Mouse (Mus musculus) neural tube, embryonic 14.5 days (tissue): ENCODE results near the gene Zbtb5. TPM values are rescaled to one million over a fixed set of nuclear protein-coding genes. Genes with fewer than 3 reads are reported as not detected.

Experiments
- ATAC-seq: fragments of 200-750 bp; cut with Nextera tagmentation; 2 replicates; pipeline ENCODE4 v1.8.0; 2017; ENCODE audit warnings: low read depth, mild to moderate bottlenecking, moderate TSS enrichment, moderate library complexity
- H3K27ac ChIP-seq: fragments of 300-500 bp; sonication (generic); 2 replicates; pipeline ENCODE4 v1.5.1; 2014; ENCODE audit warnings: low read depth, mild to moderate bottlenecking, control low read depth, low read length, moderate library complexity, mixed read lengths
- H3K27me3 ChIP-seq: fragments of 300-500 bp; sonication (generic); 2 replicates; pipeline ENCODE4 v1.6.1; 2014; ENCODE audit warnings: low read length; ENCODE audit not compliant: control insufficient read depth, insufficient read depth
- H3K36me3 ChIP-seq: fragments of 300-500 bp; sonication (generic); 2 replicates; pipeline ENCODE4 v1.6.1; 2014; ENCODE audit warnings: low read length, mixed read lengths; ENCODE audit not compliant: control insufficient read depth, insufficient read depth
- H3K4me1 ChIP-seq: fragments of 300-500 bp; sonication (generic); 2 replicates; pipeline ENCODE4 v1.6.1; 2014; ENCODE audit warnings: low read length; ENCODE audit not compliant: control insufficient read depth, insufficient read depth
- H3K4me2 ChIP-seq: fragments of 300-500 bp; sonication (generic); 2 replicates; pipeline ENCODE4 v1.6.1; 2014; ENCODE audit warnings: mild to moderate bottlenecking, low read depth, low read length, control low read depth
- H3K4me3 ChIP-seq: fragments of 300-500 bp; sonication (generic); 2 replicates; pipeline ENCODE4 v1.5.1; 2014; ENCODE audit warnings: low read depth, low read length, control low read depth, mixed read lengths
- H3K9ac ChIP-seq: fragments of 300-500 bp; sonication (generic); replicated peaks from 2 replicates; pipeline ENCODE4 v1.6.1; 2014; ENCODE audit warnings: low read depth, mild to moderate bottlenecking, control low read depth, low read length, mixed read lengths
- H3K9me3 ChIP-seq: fragments of 300-500 bp; sonication (generic); 2 replicates; pipeline ENCODE4 v1.6.1; 2016; ENCODE audit warnings: low read length; ENCODE audit not compliant: control insufficient read depth
- WGBS: fragments of 180-500 bp; shearing (Covaris S2); extraction: QIAGEN DNeasy Blood & Tissue Kit; methylation state at CpG from one replicate; pipeline ENCODE4 v1.1.7; 2014; 5-methylcytosine and 5-hydroxymethylcytosine counted together
- polyA plus RNA-seq: library from polyadenylated mRNA; unstranded; fragments of >200 nt; fragmentation: Nextera tagmentation; extraction: Ambion mirVana; gene quantifications from 2 replicates; pipeline ENCODE4 v1.2.1, GENCODE M21; 2014

Zbtb5 gene
- polyA plus RNA-seq, 1 experiment from 2014 or later, result 43.5 TPM

DNA sequence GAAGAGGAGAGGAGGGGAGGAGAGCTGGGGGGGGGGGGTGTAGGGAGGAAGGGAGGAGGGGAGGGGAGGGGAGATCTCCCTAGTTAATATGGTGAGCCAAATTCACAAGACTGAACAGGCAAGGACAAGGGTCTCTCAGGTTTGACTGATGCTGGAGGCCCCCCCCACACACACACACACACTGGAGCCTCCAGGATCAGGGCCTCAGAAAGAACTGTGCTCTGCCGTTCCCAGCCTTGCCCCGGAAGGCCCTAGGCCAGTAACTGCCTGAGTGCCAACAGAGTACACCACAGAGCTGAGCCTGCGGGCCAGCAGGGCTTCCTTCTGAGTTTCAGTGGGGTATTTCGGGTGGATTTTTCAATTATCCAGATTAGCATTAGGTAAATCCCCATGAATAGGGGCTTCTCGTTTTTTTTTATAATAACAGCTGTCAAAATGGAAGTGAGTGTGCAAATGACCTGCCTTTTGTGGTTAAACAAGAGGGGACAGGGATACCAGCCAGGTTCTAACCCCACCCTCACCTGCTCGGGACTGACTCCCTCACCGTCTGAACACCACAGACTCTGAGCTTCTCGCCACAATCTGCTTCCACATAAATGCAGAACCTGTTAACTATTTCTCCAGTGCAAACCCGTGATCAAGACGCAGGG, 67.7 kb downstream of the Zbtb5 start:
- no peaks in the 10 kb centered on the region for H3K27me3 ChIP-seq
- H3K9me3 ChIP-seq, result no peaks in the 10 kb centered on the region
- no peak overlapping the region for H3K9ac ChIP-seq
- no peak overlapping the region for H3K4me3 ChIP-seq
- H3K27ac ChIP-seq, result no peak overlapping the region
- no peaks in the 10 kb centered on the region for H3K4me1 ChIP-seq
- no peak overlapping the region for H3K4me2 ChIP-seq
- no peaks in the 10 kb centered on the region for H3K36me3 ChIP-seq
- ATAC-seq, result no peak
- WGBS, result 85% methylated on average over 10 of the region's 10 CpGs

DNA sequence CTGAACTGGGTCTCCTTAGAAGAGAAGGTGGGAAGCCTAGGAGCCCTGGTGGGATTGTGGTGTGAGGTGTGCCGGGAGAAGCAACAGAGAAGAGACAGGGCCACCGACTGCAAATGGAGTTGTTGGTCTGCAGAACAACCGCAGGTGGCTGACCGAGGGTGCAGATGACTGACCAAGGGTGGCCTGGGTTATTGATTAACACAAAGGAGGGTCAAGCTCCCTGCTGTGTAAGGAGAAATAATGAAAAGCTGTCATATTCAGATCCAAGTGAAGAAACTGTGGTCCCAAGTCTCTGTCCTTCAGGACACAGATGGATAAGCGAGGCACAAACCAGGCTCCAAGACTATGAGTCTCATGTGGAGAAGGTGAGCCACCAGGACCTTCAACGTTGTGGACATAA, 68.7 kb downstream of the Zbtb5 start:
- Histone ChIP-seq H3K9me3 (no peaks in the 10 kb centered on the region), H3K36me3 (no peaks in the 10 kb centered on the region), H3K27me3 (no peaks in the 10 kb centered on the region), H3K27ac (no peak overlapping the region), H3K4me2 (no peak overlapping the region), H3K4me1 (no peaks in the 10 kb centered on the region), H3K9ac (no peak overlapping the region), H3K4me3 (no peak overlapping the region)
- ATAC-seq, result no peak
- WGBS, result 87% methylated on average over 6 of the region's 6 CpGs

DNA sequence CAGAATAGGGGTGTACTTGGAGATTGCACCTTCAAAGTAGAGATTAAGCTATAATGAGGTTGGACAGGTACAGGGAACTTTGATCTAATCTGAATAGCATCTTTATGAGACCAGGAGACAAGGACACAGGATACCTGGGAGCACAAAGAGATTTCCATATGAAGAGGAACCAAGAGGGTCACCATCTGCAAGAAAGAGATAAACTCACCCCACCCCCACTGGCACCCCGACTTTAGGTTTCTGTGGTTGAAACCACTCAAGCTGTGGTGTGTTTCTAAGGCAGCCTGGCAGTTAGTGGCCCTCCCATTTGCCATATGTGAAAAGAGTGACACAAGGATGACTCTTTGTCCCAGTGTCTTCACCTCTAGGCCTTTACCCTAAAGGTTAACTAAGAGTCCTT, 70.0 kb downstream of the Zbtb5 start:
- Histone ChIP-seq H3K9ac (no peak overlapping the region), H3K9me3 (no peaks in the 10 kb centered on the region), H3K27ac (no peak overlapping the region), H3K4me3 (no peak overlapping the region), H3K36me3 (no peaks in the 10 kb centered on the region), H3K4me1 (no peaks in the 10 kb centered on the region), H3K27me3 (no peaks in the 10 kb centered on the region), H3K4me2 (no peak overlapping the region)
- WGBS, result 92% methylated on average over 1 of the region's 1 CpGs
- ATAC-seq, result no peak

Other genes with a start within 250 kb of the Zbtb5 start
- gene Grhpr, start 31.0 kb downstream of the Zbtb5 start, polyA plus RNA-seq, result 29.7 and 30.5 TPM in 2 replicates
- gene Polr1e, start 6.2 kb upstream of the Zbtb5 start, polyA plus RNA-seq, result 36.3 and 42.8 TPM in 2 replicates
- gene Fbxo10, start 72.2 kb upstream of the Zbtb5 start, polyA plus RNA-seq, result 12.9 and 14.5 TPM in 2 replicates
- 161 and 166 TPM in 2 replicates for gene Tomm5, start 95.7 kb upstream of the Zbtb5 start, polyA plus RNA-seq
- 2.2 and 2.9 TPM in 2 replicates for gene Frmpd1, start 172.5 kb upstream of the Zbtb5 start, polyA plus RNA-seq